Mouse (Mus musculus): Measurements from ENCODE around the gene Xxylt1. TPM values are rescaled to one million over a fixed set of nuclear protein-coding genes. Genes with fewer than 3 reads are reported as not detected.

Xxylt1 gene
- total and polyA plus RNA-seq, 3 experiments = 12.8 to 164 (median 26.6) TPM

GRCm38 (mm10) chr16:30977728-30978127 is 103.5 kb downstream of the Xxylt1 start:
- no peak overlapping the region for H3K4me3 ChIP-seq (ENCODE audit: control insufficient read depth in 1 of 2, insufficient read depth in 1 of 2, low read depth in 2 of 2, low read length in 2 of 2)
- no peaks in the 10 kb centered on the region for H3K9me3 ChIP-seq (replicated peaks; ENCODE audit: insufficient read depth, low read length)
- no peaks in the 10 kb centered on the region for H3K79me2 ChIP-seq (ENCODE audit: control insufficient read depth, insufficient read depth, low read length, poor library complexity)
- 0 out of 4 replicates have a peak, but pooled peaks cover 0 to 2% of the 10 kb centered on the region in 2 experiments for H3K36me3 ChIP-seq (ENCODE audit: control insufficient read depth in 1 of 2, insufficient read depth in 2 of 2, low read length in 2 of 2)
- H3K27me3 ChIP-seq (ENCODE audit: control insufficient read depth in 1 of 2, insufficient read depth in 2 of 2, low read length in 2 of 2) = no peaks in the 10 kb centered on the region
- DNase-seq (ENCODE audit: low read depth, low spot score) = no peak
- no peak overlapping the region for H3K9ac ChIP-seq (ENCODE audit: control insufficient read depth, low read depth, low read length, poor library complexity, severe bottlenecking)
- no peak overlapping the region for H3K27ac ChIP-seq (ENCODE audit: control insufficient read depth, low read depth, low read length)
- no peaks in the 10 kb centered on the region for H3K4me1 ChIP-seq (ENCODE audit: control insufficient read depth in 1 of 2, insufficient read depth in 2 of 2, low read length in 2 of 2)
- TF ChIP-seq POLR2AphosphoS2 (IDR thresholded peaks at IDR 0.05; ENCODE audit: low read length) = no peak
- TF ChIP-seq UBTF (IDR thresholded peaks at IDR 0.05; ENCODE audit: borderline replicate concordance, insufficient read depth, low read depth, low read length) = no peak
- no peak for TF ChIP-seq GABPA (IDR thresholded peaks at IDR 0.05; ENCODE audit: low read depth, low read length)
- TF ChIP-seq ELF1 (IDR thresholded peaks at IDR 0.05; ENCODE audit: low read depth, low read length) = no peak
- TF ChIP-seq POLR2AphosphoS5 (IDR thresholded peaks at IDR 0.05; ENCODE audit: borderline replicate concordance, low read depth, low read length) = no peak
- no peak for TF ChIP-seq SMC3 (IDR thresholded peaks at IDR 0.05; ENCODE audit: low read depth, low read length)
- TF ChIP-seq ZNF384 (IDR thresholded peaks at IDR 0.05; ENCODE audit: low read depth, low read length) = no peak
- no peak for TF ChIP-seq TBP (IDR thresholded peaks at IDR 0.05; ENCODE audit: low read depth, low read length)
- TF ChIP-seq CTCF (IDR thresholded peaks at IDR 0.05 in 2 of 3, conservative IDR thresholded peaks at IDR 0.05 in 1 of 3; ENCODE audit: control insufficient read depth in 1 of 3, insufficient read depth in 1 of 3, low read depth in 2 of 3, low read length in 3 of 3, poor library complexity in 1 of 3, severe bottlenecking in 1 of 3) = no peak
- TF ChIP-seq MAFK (IDR thresholded peaks at IDR 0.05; ENCODE audit: borderline replicate concordance, low read depth, low read length) = no peak
- TF ChIP-seq E2F4 (IDR thresholded peaks at IDR 0.05; ENCODE audit: borderline replicate concordance, low read depth, low read length) = no peak
- no peak for TF ChIP-seq NRF1 (IDR thresholded peaks at IDR 0.05; ENCODE audit: insufficient read depth, low read depth, low read length, poor library complexity, severe bottlenecking)
- TF ChIP-seq SIN3A (IDR thresholded peaks at IDR 0.05; ENCODE audit: low read length) = no peak
- no peak for TF ChIP-seq TCF12 (IDR thresholded peaks at IDR 0.05; ENCODE audit: low read depth, low read length)
- no peak for TF ChIP-seq ZMIZ1 (IDR thresholded peaks at IDR 0.05; ENCODE audit: low read depth, low read length)
- no peak for TF ChIP-seq MAZ (IDR thresholded peaks at IDR 0.05; ENCODE audit: low read depth, low read length)
- TF ChIP-seq ZC3H11A (IDR thresholded peaks at IDR 0.05; ENCODE audit: low read depth, low read length) = no peak
- no peak for TF ChIP-seq MAX (IDR thresholded peaks at IDR 0.05; ENCODE audit: low read length)
- no peak for TF ChIP-seq ETS1 (IDR thresholded peaks at IDR 0.05; ENCODE audit: low read depth, low read length)
- no peak for TF ChIP-seq HCFC1 (IDR thresholded peaks at IDR 0.05; ENCODE audit: low read depth, low read length)

GRCm38 (mm10) chr16:30977186-30977585 is 104.0 kb downstream of the Xxylt1 start:
- Histone ChIP-seq H3K27me3 (ENCODE audit: control insufficient read depth in 1 of 2, insufficient read depth in 2 of 2, low read length in 2 of 2) (no peaks in the 10 kb centered on the region), H3K4me3 (ENCODE audit: control insufficient read depth in 1 of 2, insufficient read depth in 1 of 2, low read depth in 2 of 2, low read length in 2 of 2) (no peak overlapping the region), H3K27ac (ENCODE audit: control insufficient read depth, low read depth, low read length) (no peak overlapping the region), H3K9me3 (replicated peaks; ENCODE audit: insufficient read depth, low read length) (no peaks in the 10 kb centered on the region), H3K79me2 (ENCODE audit: control insufficient read depth, insufficient read depth, low read length, poor library complexity) (no peaks in the 10 kb centered on the region), H3K9ac (ENCODE audit: control insufficient read depth, low read depth, low read length, poor library complexity, severe bottlenecking) (no peak overlapping the region), H3K4me1 (ENCODE audit: control insufficient read depth in 1 of 2, insufficient read depth in 2 of 2, low read length in 2 of 2) (no peaks in the 10 kb centered on the region), H3K36me3 (ENCODE audit: control insufficient read depth in 1 of 2, insufficient read depth in 2 of 2, low read length in 2 of 2) (0 out of 4 replicates have a peak, but pooled peaks cover 0 to 2% of the 10 kb centered on the region in 2 experiments)
- DNase-seq (ENCODE audit: low read depth, low spot score) = peak; percentile 91
- TF ChIP-seq EP300 (IDR thresholded peaks at IDR 0.05; ENCODE audit: low read depth in 1 of 2, low read length in 2 of 2) (no peak), ETS1 (IDR thresholded peaks at IDR 0.05; ENCODE audit: low read depth, low read length) (no peak), ZNF384 (IDR thresholded peaks at IDR 0.05; ENCODE audit: low read depth, low read length) (no peak), MXI1 (IDR thresholded peaks at IDR 0.05; ENCODE audit: low read depth, low read length) (no peak), RAD21 (IDR thresholded peaks at IDR 0.05; ENCODE audit: low read depth, low read length) (peak; percentile 77), CTCF (IDR thresholded peaks at IDR 0.05 in 2 of 3, conservative IDR thresholded peaks at IDR 0.05 in 1 of 3; ENCODE audit: control insufficient read depth in 1 of 3, insufficient read depth in 1 of 3, low read depth in 2 of 3, low read length in 3 of 3, poor library complexity in 1 of 3, severe bottlenecking in 1 of 3) (peak; percentile 84 to 98 (median 92)), POLR2AphosphoS5 (IDR thresholded peaks at IDR 0.05; ENCODE audit: borderline replicate concordance, low read depth, low read length) (no peak), USF2 (IDR thresholded peaks at IDR 0.05; ENCODE audit: borderline replicate concordance in 1 of 2, insufficient read depth in 1 of 2, low read depth in 1 of 2, low read length in 2 of 2) (no peak), MYC (IDR thresholded peaks at IDR 0.05; ENCODE audit: low read depth, low read length) (no peak), MAFK (IDR thresholded peaks at IDR 0.05; ENCODE audit: borderline replicate concordance, low read depth, low read length) (no peak), ELF1 (IDR thresholded peaks at IDR 0.05; ENCODE audit: low read depth, low read length) (no peak), JUND (IDR thresholded peaks at IDR 0.05; ENCODE audit: low read depth, low read length) (no peak), SMC3 (IDR thresholded peaks at IDR 0.05; ENCODE audit: low read depth, low read length) (peak; percentile 84), UBTF (IDR thresholded peaks at IDR 0.05; ENCODE audit: borderline replicate concordance, insufficient read depth, low read depth, low read length) (no peak), MAZ (IDR thresholded peaks at IDR 0.05; ENCODE audit: low read depth, low read length) (no peak; the same call in 1 of the 2 replicates), E2F4 (IDR thresholded peaks at IDR 0.05; ENCODE audit: borderline replicate concordance, low read depth, low read length) (no peak), POLR2AphosphoS2 (IDR thresholded peaks at IDR 0.05; ENCODE audit: low read length) (no peak), KAT2A (conservative IDR thresholded peaks at IDR 0.05; ENCODE audit: low read depth, low read length) (no peak), NELFE (IDR thresholded peaks at IDR 0.05; ENCODE audit: low read depth, low read length) (no peak), USF1 (IDR thresholded peaks at IDR 0.05; ENCODE audit: low read depth, low read length) (no peak)

Data from MEL (cell line).